Mouse (Mus musculus) fibroblast of lung, adult 2 months (primary cell): ENCODE data around the gene Prkci.

ENCODE experiments used
- DNase-seq: peaks from one replicate; pipeline ENCODE4 v3.0.0-alpha.2; 2011; ENCODE audit warnings: low read depth

The Prkci gene

GRCm38 (mm10) chr3:30995899-30996687, 546 bp downstream of the Prkci start:
- DNase-seq = no peak

DNA sequence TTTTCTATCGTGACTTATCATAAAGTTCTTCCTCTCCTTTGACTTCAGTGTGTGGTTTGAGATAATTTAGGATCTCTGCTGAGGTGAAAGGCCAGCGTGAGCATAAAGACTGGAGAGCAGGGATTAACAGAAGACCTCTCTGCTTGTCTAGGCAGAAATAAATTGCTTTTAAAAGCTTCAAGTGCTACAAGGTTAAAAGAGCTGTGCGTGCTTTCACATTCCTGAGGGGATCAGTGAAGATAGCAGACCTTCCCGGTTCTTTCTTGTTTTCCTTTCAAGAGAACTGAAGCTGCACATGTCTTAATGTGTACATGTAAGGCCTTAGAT, 1.1 kb downstream of the Prkci start:
- no peak for DNase-seq

GRCm38 (mm10) chr3:30999401-31000017, 4.0 kb downstream of the Prkci start:
- no peak for DNase-seq

- no peak for DNase-seq
Measured at GRCm38 (mm10) chr3:31000018-31000407, 4.5 kb downstream of the Prkci start.

- no peak for DNase-seq
Measured at GRCm38 (mm10) chr3:31001048-31001676, 5.6 kb downstream of the Prkci start.

DNA sequence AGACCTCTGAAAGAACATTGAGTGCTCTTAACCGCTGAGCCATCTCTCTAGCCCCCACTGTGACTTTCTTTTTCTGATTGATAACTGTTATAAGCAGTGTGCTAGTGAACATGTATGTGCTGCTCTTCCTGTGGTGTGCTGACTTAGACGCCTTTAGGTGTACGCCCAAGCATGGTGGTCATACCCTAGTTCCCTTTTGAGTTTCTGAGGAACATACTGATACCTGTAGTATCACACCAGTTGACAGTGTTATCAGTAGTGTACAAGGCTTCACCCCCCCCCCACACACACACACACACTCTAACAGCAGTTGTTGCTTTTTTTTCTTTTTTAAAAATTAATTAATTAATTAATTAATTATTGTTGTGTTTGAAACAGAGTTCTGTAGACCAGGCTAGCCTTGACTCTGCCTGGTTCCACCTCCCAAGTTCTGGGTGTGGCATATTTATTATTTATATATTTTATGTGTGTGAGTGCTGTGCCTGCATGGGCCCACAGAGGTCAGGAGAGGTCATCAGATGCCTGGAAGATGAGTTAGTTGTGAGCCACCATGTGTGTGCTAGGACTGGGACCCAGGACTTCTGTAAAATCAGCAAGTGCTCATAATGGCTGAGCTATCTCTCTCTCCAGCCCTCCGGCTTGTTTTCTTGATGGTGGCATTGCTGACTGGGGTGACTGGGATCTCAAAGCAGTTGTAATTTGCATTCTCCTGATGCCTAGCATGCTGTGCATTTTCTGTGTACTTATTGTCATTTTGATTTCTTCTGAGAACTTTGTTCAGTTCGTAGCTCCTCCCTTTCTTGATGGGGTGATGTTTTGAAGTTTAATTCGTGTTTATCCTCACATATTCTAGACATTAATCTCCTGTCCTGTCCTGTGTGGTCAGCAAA, 9.0 kb downstream of the Prkci start:
- no peak for DNase-seq

DNA sequence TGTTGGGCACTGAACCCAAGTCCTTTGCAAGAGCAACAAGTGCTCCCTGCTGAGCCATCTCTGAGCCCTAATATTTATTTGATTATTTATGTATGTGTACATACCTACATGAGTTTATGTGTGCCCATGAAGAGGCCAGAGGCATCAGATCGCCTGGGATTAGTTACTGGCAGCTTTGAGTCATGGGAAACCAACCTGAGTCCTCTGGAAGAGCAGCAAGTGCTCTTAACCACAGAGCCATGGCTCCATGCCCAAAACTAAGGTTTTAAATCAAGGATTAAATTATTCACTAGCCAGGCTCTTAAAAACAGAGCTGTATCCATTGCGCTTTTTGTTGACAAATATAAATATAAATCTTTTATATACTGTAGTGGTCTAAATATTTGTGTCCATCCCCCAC, 18.8 kb downstream of the Prkci start:
- no peak for DNase-seq

DNA sequence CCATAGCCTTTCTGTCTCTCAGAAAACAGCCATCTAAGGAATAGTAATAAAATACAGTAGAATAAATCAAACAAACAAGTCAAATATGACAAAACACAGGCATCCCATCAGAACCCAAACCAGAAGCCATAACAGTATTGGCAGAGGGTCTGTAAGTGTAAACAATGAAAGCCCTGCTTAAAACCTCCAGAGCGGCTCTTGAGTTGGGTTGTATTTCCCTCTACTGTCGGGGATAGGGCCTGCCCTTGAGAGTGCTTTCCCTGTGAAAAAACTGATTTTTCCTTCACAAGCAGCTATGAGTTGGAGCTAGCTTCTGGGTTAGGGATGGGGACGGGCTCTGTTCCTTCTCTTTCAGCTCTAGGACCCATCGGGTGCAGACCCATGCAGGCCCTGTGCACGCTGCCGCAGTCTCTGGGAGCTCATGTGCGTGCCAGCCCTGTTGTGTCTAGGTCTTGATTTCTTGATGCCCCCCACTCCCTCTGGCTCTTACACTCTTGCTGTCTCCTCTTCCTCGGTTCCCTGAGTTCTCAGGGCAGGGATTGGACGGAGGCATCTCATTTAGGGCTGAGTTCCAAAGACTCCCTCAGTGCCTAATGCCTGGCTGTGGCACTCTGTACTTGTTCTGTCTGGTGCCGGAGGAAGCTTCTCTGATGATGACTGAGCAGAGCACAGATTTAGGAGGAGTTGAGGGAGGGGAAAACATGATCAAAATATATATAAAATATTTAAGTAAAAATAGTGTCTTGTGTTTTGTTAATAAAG, 20.3 kb downstream of the Prkci start:
- DNase-seq = no peak

GRCm38 (mm10) chr3:31016594-31017196, 21.1 kb downstream of the Prkci start:
- no peak for DNase-seq

- DNase-seq = no peak
Measured at GRCm38 (mm10) chr3:31017652-31018051, 22.1 kb downstream of the Prkci start.

GRCm38 (mm10) chr3:31019287-31019686, 23.7 kb downstream of the Prkci start:
- DNase-seq = no peak

DNA sequence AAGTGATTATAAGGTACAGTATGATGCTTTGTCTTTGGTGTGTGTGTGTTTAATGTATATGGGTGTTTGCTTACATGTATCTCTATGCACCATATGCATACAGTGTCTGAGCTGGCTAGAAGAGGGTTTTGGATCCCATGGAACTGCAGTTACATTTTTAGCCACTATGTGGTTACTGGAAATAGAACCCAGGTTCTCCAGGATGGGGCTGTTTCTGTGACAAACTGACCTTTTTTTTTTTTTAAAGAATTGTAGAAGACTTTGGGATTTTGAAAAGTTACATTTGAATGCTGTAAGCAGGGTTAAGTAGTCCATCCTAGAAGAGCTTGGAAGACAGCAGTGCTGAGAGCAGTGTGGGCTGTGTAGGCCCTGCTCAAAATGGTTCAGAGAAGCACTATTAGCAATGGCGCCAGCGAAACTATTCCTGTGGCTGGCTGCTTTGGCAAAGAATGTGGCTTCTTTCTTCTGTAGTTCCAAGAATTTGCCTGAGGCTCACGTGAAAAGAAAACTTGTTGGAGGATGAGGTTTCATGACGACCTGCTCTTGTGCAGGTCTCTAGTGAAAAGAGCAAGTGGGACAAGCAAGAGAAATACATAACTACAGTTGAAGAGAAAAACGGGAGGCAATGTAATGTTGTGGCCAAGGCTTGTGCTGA, 24.4 kb downstream of the Prkci start:
- DNase-seq = no peak

GRCm38 (mm10) chr3:31020656-31021055, 25.1 kb downstream of the Prkci start:
- DNase-seq = no peak

DNA sequence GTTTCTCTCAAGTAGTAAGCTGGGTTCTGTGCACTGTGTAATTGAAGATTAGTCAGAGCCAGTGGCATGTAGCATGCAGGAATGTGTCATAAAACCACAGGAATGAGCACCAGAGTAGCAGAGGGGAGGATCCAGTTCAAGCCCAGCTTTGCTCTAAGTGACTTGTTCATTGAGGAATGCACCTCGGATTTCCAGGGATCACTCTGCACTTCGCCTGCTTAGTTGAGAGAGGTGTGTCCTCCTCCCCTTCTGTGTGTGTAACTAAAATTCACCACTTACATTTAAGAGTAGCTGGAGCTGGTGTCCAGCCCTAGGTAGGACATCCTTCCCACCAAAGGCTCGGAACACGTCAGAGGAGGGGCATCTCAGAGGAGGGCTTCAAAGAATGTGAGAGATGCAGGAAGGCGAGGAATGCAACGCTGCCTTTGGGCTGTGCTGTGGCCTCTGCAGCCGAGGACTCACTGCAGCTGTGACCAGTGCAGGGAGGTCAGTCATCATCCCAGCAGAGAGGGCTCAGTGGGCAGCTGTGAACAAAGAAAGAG, 27.4 kb downstream of the Prkci start:
- peak; percentile 63 for DNase-seq

DNA sequence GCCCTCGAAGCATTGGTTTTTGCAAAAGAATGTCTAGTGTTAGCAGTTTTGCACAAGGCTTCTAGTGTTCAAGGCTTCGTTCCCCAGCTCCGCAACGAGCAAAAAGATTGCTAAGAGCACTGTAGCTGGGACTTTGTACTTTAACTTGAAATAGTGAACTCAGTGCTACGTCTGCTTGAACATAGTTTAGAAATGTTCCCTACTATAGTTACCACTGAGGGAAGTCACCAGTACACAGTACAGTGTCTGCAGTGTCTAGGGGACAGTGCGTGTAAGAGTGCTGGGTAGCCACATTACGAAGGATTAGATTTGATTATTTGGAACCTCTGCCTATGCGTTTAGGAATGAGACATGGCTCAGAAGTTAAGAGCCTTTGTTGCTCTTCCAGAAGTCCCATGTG, 32.2 kb downstream of the Prkci start:
- DNase-seq = no peak

DNA sequence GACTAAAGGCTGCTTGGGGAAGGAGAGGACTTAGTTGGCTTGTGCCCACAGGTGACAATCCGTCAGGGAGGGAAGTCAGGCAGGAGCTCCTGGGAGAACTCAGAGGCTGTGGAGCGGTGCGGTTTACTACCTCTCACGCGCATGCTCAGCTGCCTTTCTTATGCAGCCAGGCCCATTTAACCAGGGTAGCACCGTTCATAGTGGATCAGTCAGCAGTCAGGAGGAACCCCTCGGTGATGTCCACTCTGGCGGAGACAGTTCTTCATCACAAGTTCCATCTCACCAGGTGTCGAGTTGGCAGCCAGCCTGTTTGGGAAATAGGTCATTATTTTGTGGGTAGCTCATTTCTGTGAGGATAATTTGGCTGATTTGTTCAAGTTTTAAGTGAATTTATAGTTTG, 36.1 kb downstream of the Prkci start:
- DNase-seq = no peak

GRCm38 (mm10) chr3:31033644-31034043, 38.1 kb downstream of the Prkci start:
- no peak for DNase-seq

- DNase-seq = no peak
Measured at GRCm38 (mm10) chr3:31037851-31038250, 42.3 kb downstream of the Prkci start.

DNA sequence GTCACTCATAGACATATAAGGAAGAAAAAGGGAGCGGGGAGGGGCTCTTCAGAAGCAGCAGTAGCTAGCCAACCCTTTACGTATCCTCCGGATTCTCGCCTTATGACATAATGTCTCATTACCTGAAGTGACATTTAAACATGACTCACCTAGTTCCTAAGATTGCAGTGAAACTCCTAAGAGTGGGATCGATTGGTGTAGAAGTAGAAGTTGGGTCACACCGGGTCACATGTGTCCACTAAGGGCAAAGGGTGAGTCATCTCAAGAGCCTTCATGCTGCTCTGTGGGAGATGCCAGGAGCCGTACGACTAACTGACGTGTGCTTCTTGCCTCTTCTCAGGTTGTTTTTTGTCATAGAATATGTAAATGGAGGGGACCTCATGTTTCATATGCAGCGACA, 43.1 kb downstream of the Prkci start:
- DNase-seq = no peak

DNA sequence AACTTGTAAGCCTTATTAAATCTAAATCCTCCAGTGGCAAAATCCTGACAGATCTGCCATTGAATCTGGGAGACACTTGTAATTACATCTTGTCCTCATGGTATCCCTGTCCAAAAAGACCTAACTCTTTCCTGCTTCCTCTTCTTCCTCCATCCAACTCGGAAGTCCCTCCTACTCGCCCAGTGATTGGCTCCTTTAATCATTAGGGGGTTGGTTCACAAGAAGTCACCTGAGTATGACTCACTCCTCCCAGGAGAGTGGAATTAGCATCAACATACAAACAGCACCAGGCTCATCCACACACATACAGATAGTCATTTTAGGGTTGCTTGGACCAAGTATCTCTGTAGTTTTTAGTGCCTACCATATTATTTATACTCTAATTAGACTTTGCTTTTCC, 47.4 kb downstream of the Prkci start:
- no peak for DNase-seq

- no peak for DNase-seq
Measured at GRCm38 (mm10) chr3:31047263-31047662, 51.7 kb downstream of the Prkci start.
